Mouse (Mus musculus) liver, embryonic 13.5 days (tissue): Measurements from ENCODE around the gene Masp2. TPM values are rescaled to one million over a fixed set of nuclear protein-coding genes. Genes with fewer than 3 reads are reported as not detected.
A peak's percentile ranks its signal among the peaks of the same experiment; 100 is the strongest.

Experiments used
- ATAC-seq: fragments of 200-750 bp; cut with Nextera tagmentation; 2 replicates; pipeline ENCODE4 v1.8.0; 2017; ENCODE audit warnings: low read depth, mild to moderate bottlenecking, moderate number of reproducible peaks, moderate library complexity
- DNase-seq: peaks from one replicate; pipeline ENCODE4 v3.0.0; 2022
- H3K27ac ChIP-seq: fragments of 300-500 bp; sonication (generic); 2 replicates; pipeline ENCODE4 v1.5.1; 2015; ENCODE audit warnings: moderate library complexity, mild to moderate bottlenecking, inconsistent platforms
- H3K27me3 ChIP-seq: fragments of 300-500 bp; sonication (generic); 2 replicates; pipeline ENCODE4 v1.6.1; 2015; ENCODE audit warnings: mild to moderate bottlenecking, inconsistent platforms
- H3K36me3 ChIP-seq: fragments of 300-500 bp; sonication (generic); 2 replicates; pipeline ENCODE4 v1.6.1; 2015; ENCODE audit warnings: mild to moderate bottlenecking, inconsistent platforms
- H3K4me1 ChIP-seq: fragments of 300-500 bp; sonication (generic); replicated peaks from 2 replicates; pipeline ENCODE4 v1.6.1; 2015; ENCODE audit warnings: inconsistent platforms
- H3K4me2 ChIP-seq: fragments of 300-500 bp; sonication (generic); 2 replicates; pipeline ENCODE4 v1.6.1; 2015; ENCODE audit warnings: inconsistent platforms, mild to moderate bottlenecking, moderate library complexity
- H3K4me3 ChIP-seq: fragments of 300-500 bp; sonication (generic); replicated peaks from 2 replicates; pipeline ENCODE4 v1.5.1; 2015; ENCODE audit warnings: mild to moderate bottlenecking, inconsistent platforms
- H3K9ac ChIP-seq: fragments of 300-500 bp; sonication (generic); 2 replicates; pipeline ENCODE4 v1.6.1; 2015; ENCODE audit warnings: mild to moderate bottlenecking, inconsistent platforms
- H3K9me3 ChIP-seq: fragments of 300-500 bp; sonication (generic); replicated peaks from 2 replicates; pipeline ENCODE4 v1.6.1; 2016; ENCODE audit warnings: inconsistent platforms
- WGBS: fragments of 180-500 bp; shearing (Covaris S2); methylation state at CpG from one replicate; pipeline ENCODE4 v1.1.7; 2015; ENCODE audit not compliant: insufficient replicate concordance; 5-methylcytosine and 5-hydroxymethylcytosine counted together
- polyA plus RNA-seq: library from polyadenylated mRNA; unstranded; fragments of >200 nt; fragmentation: Nextera tagmentation; extraction: Ambion mirVana; gene quantifications from 2 replicates; pipeline ENCODE4 v1.2.1, GENCODE M21; 2015

The Masp2 gene
- polyA plus RNA-seq, result 14.8 and 15.0 TPM in 2 replicates

DNA sequence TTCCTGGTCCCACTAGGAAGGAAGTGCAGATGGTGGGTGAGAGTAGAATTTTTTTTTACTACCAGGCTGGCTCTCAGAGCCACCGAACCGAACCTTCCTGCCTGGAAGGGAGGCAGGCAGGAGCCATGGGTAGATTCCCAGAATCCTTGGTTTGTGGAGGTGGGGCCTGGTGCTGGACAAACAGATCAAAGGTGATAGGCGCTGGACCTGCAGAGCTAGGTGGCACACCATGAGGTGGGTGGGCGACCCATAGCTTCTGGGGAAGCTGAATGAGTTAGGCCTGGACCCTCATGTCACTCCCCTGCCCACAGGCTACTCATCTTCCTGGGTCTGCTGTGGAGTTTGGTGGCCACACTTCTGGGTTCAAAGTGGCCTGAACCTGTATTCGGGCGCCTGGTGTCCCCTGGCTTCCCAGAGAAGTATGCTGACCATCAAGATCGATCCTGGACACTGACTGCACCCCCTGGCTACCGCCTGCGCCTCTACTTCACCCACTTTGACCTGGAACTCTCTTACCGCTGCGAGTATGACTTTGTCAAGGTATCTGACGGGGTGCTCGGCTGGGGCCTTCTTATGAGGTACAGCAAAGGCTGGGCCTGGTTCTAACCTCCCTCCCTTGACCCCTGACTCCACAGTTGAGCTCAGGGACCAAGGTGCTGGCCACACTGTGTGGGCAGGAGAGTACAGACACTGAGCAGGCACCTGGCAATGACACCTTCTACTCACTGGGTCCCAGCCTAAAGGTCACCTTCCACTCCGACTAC, at the start of gene Masp2:
TSS of gene Masp2 (plus strand) at position 198 of the 764 bp plus-strand sequence.
- H3K27ac ChIP-seq, result no peak within 1 kb of the TSS; the same call in 1 of the 2 replicates
- peak within 1 kb of the TSS; percentile 37 for H3K4me2 ChIP-seq
- H3K9ac ChIP-seq, result 0 out of 2 replicates have a peak within 1 kb of the TSS, but pooled peaks have one; percentile 17
- peak within 1 kb of the TSS; percentile 19 for H3K4me3 ChIP-seq
- H3K27me3 ChIP-seq, result no peaks in the 10 kb centered on the region
- ATAC-seq (peak; percentile 22; the same call in 1 of the 2 replicates), DNase-seq (no peak)
- peaks cover 21% of the 10 kb centered on the region for H3K36me3 ChIP-seq
- WGBS, result 66% methylated on average over 14 of the region's 14 CpGs
- H3K9me3 ChIP-seq, result peaks cover 4% of the 10 kb centered on the region
- peaks cover 32% of the 10 kb centered on the region for H3K4me1 ChIP-seq

GRCm38 (mm10) chr4:148557766-148558165, 44.6 kb upstream of the Masp2 start:
- Histone ChIP-seq H3K36me3 (peaks cover 59% of the 10 kb centered on the region), H3K9me3 (no peaks in the 10 kb centered on the region), H3K4me2 (peak overlapping the region; percentile 89)

GRCm38 (mm10) chr4:148558297-148559000, 43.9 kb upstream of the Masp2 start, which contains the start of gene Exosc10:
TSS of gene Exosc10 (plus strand) at chr4:148558429.
- H3K9ac ChIP-seq, result peak within 1 kb of the TSS; percentile 89
- under 1% methylated on average over 63 of the region's 63 CpGs for WGBS
- ATAC-seq, result peak; percentile 91
- H3K4me3 ChIP-seq, result peak within 1 kb of the TSS; percentile 88
- peak within 1 kb of the TSS; percentile 89 for H3K4me2 ChIP-seq
- peaks cover 14% of the 10 kb centered on the region for H3K4me1 ChIP-seq
- H3K36me3 ChIP-seq, result peaks cover 59% of the 10 kb centered on the region
- H3K27me3 ChIP-seq, result no peaks in the 10 kb centered on the region
- no peaks in the 10 kb centered on the region for H3K9me3 ChIP-seq
- peak; percentile 69 for DNase-seq
- H3K27ac ChIP-seq, result peak within 1 kb of the TSS; percentile 72

More at GRCm38 (mm10) chr4:148557766-148558165, 44.6 kb upstream of the Masp2 start:
- peak overlapping the region; percentile 72 for H3K27ac ChIP-seq
- WGBS, result 23% methylated on average over 6 of the region's 6 CpGs
- ATAC-seq (peak; percentile 29; the same call in 1 of the 2 replicates), DNase-seq (no peak)
- H3K4me1 ChIP-seq, result peaks cover 14% of the 10 kb centered on the region
- H3K4me3 ChIP-seq, result peak overlapping the region; percentile 88
- H3K9ac ChIP-seq, result peak overlapping the region; percentile 89
- no peaks in the 10 kb centered on the region for H3K27me3 ChIP-seq

DNA sequence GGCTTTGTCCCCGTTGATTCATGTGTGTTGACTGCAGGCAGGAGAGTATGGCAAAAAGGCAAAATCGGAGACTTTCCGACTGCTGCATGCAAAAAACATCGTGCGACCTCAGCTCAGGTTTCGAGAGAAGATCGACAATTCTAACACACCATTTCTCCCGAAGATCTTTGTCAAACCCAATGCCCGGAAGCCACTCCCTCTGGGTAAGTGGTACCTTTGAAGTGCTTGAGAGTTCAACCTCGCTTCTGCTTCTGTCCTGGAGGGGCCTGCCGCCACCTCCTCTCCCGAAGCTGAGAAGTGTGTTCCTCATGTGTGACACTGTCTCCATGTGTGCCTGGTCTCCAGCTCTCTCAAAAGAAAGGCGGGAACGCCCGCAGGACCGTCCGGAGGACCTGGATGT, 39.7 kb upstream of the Masp2 start:
- no peak for DNase-seq
- Histone ChIP-seq H3K36me3 (peaks cover 78% of the 10 kb centered on the region), H3K4me3 (no peak overlapping the region), H3K9ac (no peak overlapping the region), H3K27me3 (no peaks in the 10 kb centered on the region), H3K4me2 (no peak overlapping the region), H3K4me1 (peaks cover 12% of the 10 kb centered on the region), H3K9me3 (no peaks in the 10 kb centered on the region), H3K27ac (no peak overlapping the region)
- ATAC-seq, result no peak
- 92% methylated on average over 17 of the region's 17 CpGs for WGBS

DNA sequence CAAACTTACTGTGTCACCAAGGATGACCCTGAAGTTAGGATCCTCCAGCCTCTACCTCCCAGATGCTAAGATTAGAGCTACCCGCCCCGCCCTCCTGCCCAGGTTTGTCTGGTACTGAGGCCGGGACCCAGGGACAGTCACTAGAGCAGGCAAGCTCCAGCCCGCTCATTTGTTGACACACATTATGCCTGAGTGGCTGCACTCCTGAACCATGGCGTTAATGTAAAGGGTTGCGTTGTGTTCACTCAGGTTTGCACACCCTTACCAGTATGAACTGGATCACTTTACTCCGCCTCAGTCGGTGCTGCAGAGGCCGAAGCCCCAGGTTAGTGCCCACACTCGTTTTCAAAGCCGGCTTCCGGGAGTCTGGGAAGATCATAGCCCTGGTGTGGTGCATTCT, 38.8 kb upstream of the Masp2 start:
- Histone ChIP-seq H3K4me3 (no peak overlapping the region), H3K4me2 (no peak overlapping the region), H3K4me1 (peaks cover 9% of the 10 kb centered on the region), H3K9me3 (no peaks in the 10 kb centered on the region), H3K9ac (no peak overlapping the region), H3K36me3 (peaks cover 87% of the 10 kb centered on the region), H3K27me3 (no peaks in the 10 kb centered on the region), H3K27ac (no peak overlapping the region)
- DNase-seq (no peak), ATAC-seq (no peak)
- WGBS, result 86% methylated on average over 12 of the region's 12 CpGs

DNA sequence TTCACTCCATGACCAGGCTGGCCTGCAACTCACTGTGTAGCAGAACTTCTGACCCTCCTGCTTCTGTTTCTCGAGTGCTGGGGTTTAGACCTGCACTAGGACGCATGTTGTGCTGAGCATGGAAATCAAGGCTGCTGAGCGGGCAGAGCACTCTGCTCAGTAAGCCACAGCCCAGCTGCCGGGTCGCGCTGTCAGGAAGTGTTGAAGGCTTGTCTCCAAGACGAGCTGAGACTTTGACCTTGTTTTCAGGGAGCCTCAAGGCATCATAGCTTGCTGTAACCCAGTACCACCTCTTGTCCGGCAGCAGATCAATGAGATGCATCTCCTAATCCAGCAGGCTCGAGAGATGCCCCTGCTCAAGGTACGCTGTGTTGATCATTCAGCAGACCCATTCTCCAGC, 32.2 kb upstream of the Masp2 start:
- Histone ChIP-seq H3K4me1 (no peaks in the 10 kb centered on the region), H3K4me3 (no peak overlapping the region), H3K36me3 (peaks cover 95% of the 10 kb centered on the region), H3K9ac (no peak overlapping the region), H3K27ac (no peak overlapping the region), H3K4me2 (no peak overlapping the region), H3K9me3 (no peaks in the 10 kb centered on the region), H3K27me3 (no peaks in the 10 kb centered on the region)
- DNase-seq (no peak), ATAC-seq (no peak)
- 86% methylated on average over 10 of the region's 10 CpGs for WGBS

GRCm38 (mm10) chr4:148570693-148571295, 31.6 kb upstream of the Masp2 start:
- Histone ChIP-seq H3K4me3 (no peak overlapping the region), H3K4me1 (no peaks in the 10 kb centered on the region), H3K9me3 (no peaks in the 10 kb centered on the region), H3K9ac (no peak overlapping the region), H3K36me3 (peaks cover 95% of the 10 kb centered on the region), H3K4me2 (no peak overlapping the region), H3K27ac (no peak overlapping the region), H3K27me3 (no peaks in the 10 kb centered on the region)
- 91% methylated on average over 9 of the region's 9 CpGs for WGBS
- ATAC-seq, result no peak
- DNase-seq, result no peak

- no peaks in the 10 kb centered on the region for H3K9me3 ChIP-seq
- H3K9ac ChIP-seq, result no peak overlapping the region
- no peak overlapping the region for H3K4me2 ChIP-seq
- no peak overlapping the region for H3K27ac ChIP-seq
- DNase-seq (no peak), ATAC-seq (no peak)
- no peak overlapping the region for H3K4me3 ChIP-seq
- H3K36me3 ChIP-seq, result peaks cover 95% of the 10 kb centered on the region
- 67% methylated on average over 7 of the region's 7 CpGs for WGBS
- no peaks in the 10 kb centered on the region for H3K27me3 ChIP-seq
- no peaks in the 10 kb centered on the region for H3K4me1 ChIP-seq
These were observed 29.1 kb upstream of the Masp2 start for GRCm38 (mm10) chr4:148573222-148573621.

DNA sequence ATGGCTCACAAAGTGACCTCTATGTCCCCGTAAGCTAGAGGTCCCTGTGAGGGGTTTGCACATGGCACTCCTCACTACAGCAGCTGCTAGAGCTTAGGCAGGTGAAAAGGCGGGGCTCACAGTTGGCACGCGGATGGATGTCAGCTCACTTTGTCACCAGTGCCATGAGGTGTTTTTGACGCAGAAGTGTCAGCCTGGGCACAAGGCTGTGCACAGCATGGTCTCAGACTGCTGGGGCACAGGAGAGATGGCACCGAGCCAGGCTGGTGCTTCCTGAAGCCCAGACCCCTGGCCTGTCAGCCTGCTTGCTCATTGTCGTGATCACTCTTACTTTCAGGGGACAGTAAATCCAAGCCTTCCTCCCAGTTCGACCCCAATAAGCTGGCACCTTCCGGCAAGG, 21.6 kb upstream of the Masp2 start:
- Histone ChIP-seq H3K27me3 (no peaks in the 10 kb centered on the region), H3K36me3 (peaks cover 77% of the 10 kb centered on the region), H3K9me3 (no peaks in the 10 kb centered on the region), H3K4me3 (no peak overlapping the region), H3K27ac (no peak overlapping the region), H3K9ac (no peak overlapping the region), H3K4me2 (no peak overlapping the region), H3K4me1 (peaks cover 25% of the 10 kb centered on the region)
- no peak for DNase-seq
- ATAC-seq, result no peak
- WGBS, result 81% methylated on average over 9 of the region's 9 CpGs

GRCm38 (mm10) chr4:148581422-148581821, 20.9 kb upstream of the Masp2 start:
- Histone ChIP-seq H3K4me2 (no peak overlapping the region), H3K36me3 (peaks cover 71% of the 10 kb centered on the region), H3K9me3 (no peaks in the 10 kb centered on the region), H3K4me3 (no peak overlapping the region), H3K27me3 (no peaks in the 10 kb centered on the region), H3K4me1 (peaks cover 26% of the 10 kb centered on the region), H3K27ac (no peak overlapping the region), H3K9ac (no peak overlapping the region; the same call in 1 of the 2 replicates)
- ATAC-seq, result 0 out of 2 replicates have a peak, but pooled peaks have one; percentile 19
- 77% methylated on average over 5 of the region's 5 CpGs for WGBS
- no peak for DNase-seq

DNA sequence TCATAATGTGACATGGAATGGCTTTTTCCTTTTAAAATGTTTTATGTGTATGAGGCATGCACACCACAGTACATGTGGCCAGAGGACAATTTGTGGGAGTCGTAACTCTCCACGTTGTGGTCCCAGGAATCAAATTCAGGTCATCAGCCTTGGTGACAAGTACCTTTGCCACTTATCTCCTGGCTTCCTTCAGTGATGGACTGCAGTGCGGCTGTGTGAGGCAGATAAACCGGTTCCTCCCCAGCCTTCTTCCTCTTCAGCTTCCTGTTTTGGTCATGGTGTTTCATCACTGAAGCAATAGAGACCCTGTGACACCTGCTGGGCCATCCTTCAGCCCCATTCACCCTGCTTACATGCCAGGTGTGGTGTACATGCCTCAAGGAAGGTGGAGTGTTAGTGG, 19.1 kb upstream of the Masp2 start:
- H3K9me3 ChIP-seq, result no peaks in the 10 kb centered on the region
- no peaks in the 10 kb centered on the region for H3K27me3 ChIP-seq
- peaks cover 41% of the 10 kb centered on the region for H3K4me1 ChIP-seq
- peaks cover 52% of the 10 kb centered on the region for H3K36me3 ChIP-seq
- no peak overlapping the region for H3K4me2 ChIP-seq
- WGBS, result 15% methylated on average over 4 of the region's 4 CpGs
- H3K4me3 ChIP-seq, result no peak overlapping the region
- no peak for DNase-seq
- H3K27ac ChIP-seq, result no peak overlapping the region
- no peak for ATAC-seq
- no peak overlapping the region for H3K9ac ChIP-seq
